Mouse (Mus musculus) ES-E14 (cell line): ENCODE results near the gene Polr1a. TPM values are rescaled to one million over a fixed set of nuclear protein-coding genes. Genes with fewer than 3 reads are reported as not detected.

Experiments
- DNase-seq: peaks from one replicate; pipeline ENCODE4 v3.0.0-alpha.2; 2013; ENCODE audit warnings: low read depth, low spot score
- H3K27ac ChIP-seq: 2 replicates; pipeline ENCODE4 v1.5.1; 2012; ENCODE audit warnings: low read depth, mild to moderate bottlenecking, low read length, moderate library complexity, mixed read lengths; ENCODE audit not compliant: poor library complexity, insufficient read depth, severe bottlenecking
- H3K36me3 ChIP-seq: 2 replicates; pipeline ENCODE4 v1.6.1; 2012; ENCODE audit warnings: mild to moderate bottlenecking, low read length, moderate library complexity, mixed read lengths; ENCODE audit not compliant: control insufficient read depth, poor library complexity, insufficient read depth, severe bottlenecking
- H3K4me1 ChIP-seq, 2 experiments: fragments of 150-350 bp in 1 of 2; sonication (generic) in 1 of 2; 2 replicates each; pipeline ENCODE4 v1.6.1; 2012; ENCODE audit warnings: low read length in 2 of 2, mild to moderate bottlenecking in 1 of 2, mixed read lengths in 1 of 2; ENCODE audit not compliant: control insufficient read depth in 2 of 2, insufficient read depth in 2 of 2, poor library complexity in 1 of 2
- H3K4me3 ChIP-seq, 2 experiments: fragments of 150-350 bp in 1 of 2; sonication (generic) in 1 of 2; 2 replicates each; pipeline ENCODE4 v1.5.1; 2012; ENCODE audit warnings: low read length in 2 of 2, low read depth in 1 of 2, mild to moderate bottlenecking in 1 of 2, mixed read lengths in 1 of 2; ENCODE audit not compliant: insufficient read depth in 1 of 2, poor library complexity in 1 of 2, severe bottlenecking in 1 of 2
- H3K9ac ChIP-seq: 2 replicates; pipeline ENCODE4 v1.6.1; 2012; ENCODE audit warnings: low read depth, mild to moderate bottlenecking, low read length, mixed read lengths; ENCODE audit not compliant: poor library complexity, insufficient read depth, severe bottlenecking
- H3K9me3 ChIP-seq: fragments of 150-350 bp; sonication (generic); 2 replicates; pipeline ENCODE4 v1.6.1; 2012; ENCODE audit warnings: low read depth, mild to moderate bottlenecking, low read length; ENCODE audit not compliant: control insufficient read depth, insufficient read depth
- CHD2 ChIP-seq: IDR thresholded peaks from 2 replicates; pipeline ENCODE4 v1.6.1; 2014; ENCODE audit warnings: mild to moderate bottlenecking, low read depth, low read length, inconsistent platforms
- HCFC1 ChIP-seq: IDR thresholded peaks from 2 replicates; pipeline ENCODE4 v1.6.1; 2012; ENCODE audit warnings: low read length, inconsistent platforms, borderline replicate concordance; ENCODE audit not compliant: insufficient read depth
- MAFK ChIP-seq: IDR thresholded peaks from 2 replicates; pipeline ENCODE4 v1.6.1; 2014; ENCODE audit warnings: mild to moderate bottlenecking, low read depth, low read length, inconsistent platforms; ENCODE audit not compliant: insufficient read depth
- ZC3H11A ChIP-seq: IDR thresholded peaks from 2 replicates; pipeline ENCODE4 v1.6.1; 2012; ENCODE audit warnings: low read depth, mild to moderate bottlenecking, inconsistent platforms, low read length, borderline replicate concordance
- ZNF384 ChIP-seq: IDR thresholded peaks from 2 replicates; pipeline ENCODE4 v1.6.1; 2012; ENCODE audit warnings: low read depth, low read length, inconsistent platforms
- in situ Hi-C, 2 experiments: fragments of 600-800 bp; cut with MboI; formaldehyde crosslinking; loops; one replicate each; pipeline ENCODE4 v1.15.1; 2025; ENCODE audit warnings: low sequenced_read_pairs in 2 of 2, inconsistent platforms in 1 of 2; ENCODE audit not compliant: unreplicated experiment in 2 of 2
- total RNA-seq: library from RNA; depleted of rRNA; stranded (reverse); fragments of 300-350 nt; gene quantifications from 2 replicates; pipeline ENCODE4 v1.2.3, GENCODE M21; 2012

Gene Polr1a
- total RNA-seq, 1 experiment: 111 TPM

DNA sequence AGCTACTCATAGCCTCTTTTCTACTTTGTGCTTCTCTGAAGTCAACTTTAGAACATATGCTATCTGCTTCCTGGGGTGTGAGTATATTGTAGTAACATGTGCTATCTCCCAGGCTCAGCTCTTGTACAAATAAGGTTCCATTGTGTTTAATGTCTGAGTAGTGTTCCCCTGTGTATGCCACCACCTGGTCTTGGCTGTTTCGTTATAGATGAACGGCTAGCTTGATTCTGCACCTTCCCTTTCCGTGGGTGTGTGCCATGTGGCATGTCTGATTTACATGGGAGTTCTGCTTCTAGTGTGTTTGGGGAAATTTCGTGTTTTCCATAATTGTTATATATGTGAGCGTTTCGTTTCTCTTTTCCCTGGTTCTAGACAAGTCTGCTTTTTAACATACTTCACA is 36.2 kb downstream of the Polr1a start:
- Histone ChIP-seq H3K9ac (no peak overlapping the region), H3K4me3 (no peak overlapping the region), H3K36me3 (peaks cover 18% of the 10 kb centered on the region), H3K4me1 (no peaks in the 10 kb centered on the region), H3K9me3 (no peaks in the 10 kb centered on the region), H3K27ac (no peak overlapping the region)
- in situ Hi-C loops: no loop called here
- DNase-seq: no peak
- TF ChIP-seq ZC3H11A (no peak), CHD2 (no peak), MAFK (no peak), ZNF384 (no peak), HCFC1 (no peak)

DNA sequence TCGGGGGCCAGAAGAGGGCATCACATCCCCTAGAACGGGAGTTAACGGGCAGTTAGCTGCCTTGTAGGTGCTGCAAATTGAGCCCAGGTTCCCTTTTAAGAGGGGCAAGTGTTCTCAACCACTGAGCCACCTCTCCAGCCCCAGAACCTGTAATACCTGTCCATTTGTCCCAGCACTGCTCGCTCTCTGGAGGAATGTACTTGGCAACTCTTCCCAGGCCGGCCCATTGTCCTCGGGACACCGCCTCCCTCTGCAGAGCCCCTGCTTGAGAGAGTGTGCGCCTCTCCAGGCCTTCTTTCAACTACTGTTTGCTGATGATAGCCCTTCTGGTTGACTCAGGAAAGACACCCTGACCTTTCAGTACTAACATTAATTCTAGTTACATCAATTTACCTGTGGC is 37.3 kb downstream of the Polr1a start:
- no peak for DNase-seq
- no peaks in the 10 kb centered on the region for H3K9me3 ChIP-seq
- no peak overlapping the region for H3K27ac ChIP-seq
- H3K9ac ChIP-seq: no peak overlapping the region
- peaks cover 22% of the 10 kb centered on the region for H3K36me3 ChIP-seq
- H3K4me3 ChIP-seq: no peak overlapping the region
- TF ChIP-seq HCFC1 (no peak), CHD2 (no peak), ZC3H11A (no peak), ZNF384 (no peak), MAFK (no peak)
- in situ Hi-C loops: no loop called here
- H3K4me1 ChIP-seq: no peaks in the 10 kb centered on the region

DNA sequence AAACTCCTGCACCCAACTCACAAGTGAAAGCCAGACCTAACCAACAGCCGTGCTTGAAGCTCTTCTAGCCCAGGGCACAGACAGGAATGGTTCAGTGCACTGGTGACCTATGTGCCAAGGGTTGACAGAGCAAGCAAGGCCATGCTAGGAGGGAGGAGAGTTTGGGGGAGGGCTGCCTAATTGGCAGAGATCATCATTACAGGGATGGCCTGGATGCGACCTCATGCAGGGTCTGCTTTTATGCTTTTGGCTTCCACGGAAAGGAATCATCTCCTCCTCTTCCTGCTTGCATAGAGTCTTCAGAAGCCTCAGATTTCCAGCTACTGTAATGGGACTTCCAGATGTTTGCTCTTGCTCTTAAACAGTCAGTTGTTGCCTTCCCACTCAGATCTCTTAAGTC is 40.9 kb downstream of the Polr1a start:
- TF ChIP-seq HCFC1: no peak
- TF ChIP-seq MAFK: no peak
- TF ChIP-seq ZC3H11A: no peak
- no peak for TF ChIP-seq CHD2
- TF ChIP-seq ZNF384: no peak
- no peak overlapping the region for H3K4me3 ChIP-seq
- no peak for DNase-seq
- no peak overlapping the region for H3K27ac ChIP-seq
- H3K9me3 ChIP-seq: peaks cover 19% of the 10 kb centered on the region
- in situ Hi-C loops: no loop called here
- peaks cover 46% of the 10 kb centered on the region for H3K36me3 ChIP-seq
- no peaks in the 10 kb centered on the region for H3K4me1 ChIP-seq
- H3K9ac ChIP-seq: no peak overlapping the region

DNA sequence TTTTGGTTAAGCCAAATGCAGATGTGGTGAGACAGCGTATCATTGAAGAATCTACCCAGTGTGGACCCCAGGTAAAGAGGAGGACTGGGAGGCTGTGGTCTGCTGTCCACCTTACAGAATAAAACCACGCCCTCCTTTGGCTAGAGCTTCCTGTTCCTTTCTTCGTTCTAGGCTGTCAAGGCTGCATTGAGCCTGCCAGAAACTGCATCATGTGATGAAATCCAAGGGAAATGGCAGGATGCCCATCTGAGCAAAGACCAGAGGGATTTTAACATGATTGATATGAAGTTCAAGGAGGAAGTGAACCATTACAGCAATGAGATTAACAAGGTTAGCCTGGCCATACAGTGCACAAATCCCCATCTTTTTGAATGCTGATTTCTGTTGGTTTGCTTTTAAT is 41.7 kb downstream of the Polr1a start:
- no peak for DNase-seq
- Histone ChIP-seq H3K27ac (no peak overlapping the region), H3K36me3 (peaks cover 47% of the 10 kb centered on the region)

DNA sequence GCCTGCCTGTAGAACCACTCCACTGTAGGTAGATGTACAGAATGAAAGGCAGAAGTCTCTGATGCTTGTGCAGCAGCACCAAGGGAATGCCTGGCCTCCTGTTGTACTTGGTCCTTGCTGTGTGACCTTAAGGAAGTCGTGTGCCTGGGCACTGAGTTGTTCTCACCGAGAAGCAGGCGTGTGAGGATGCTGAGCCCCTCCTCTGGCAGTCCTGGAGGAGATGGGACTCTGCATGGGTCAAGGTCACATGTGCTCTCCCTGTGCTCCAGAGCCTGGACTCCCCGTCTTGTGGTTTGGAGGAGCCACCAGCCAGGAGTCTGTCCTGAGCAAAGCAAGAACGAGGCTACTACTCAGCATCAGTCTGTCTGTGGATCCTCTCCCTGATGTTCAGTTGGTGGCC is 42.3 kb downstream of the Polr1a start:
- no peak overlapping the region for H3K27ac ChIP-seq
- peaks cover 25% of the 10 kb centered on the region for H3K9me3 ChIP-seq
- no peak overlapping the region for H3K4me3 ChIP-seq
- no peak overlapping the region for H3K9ac ChIP-seq
- no peaks in the 10 kb centered on the region for H3K4me1 ChIP-seq
- no peak for DNase-seq
- in situ Hi-C loops: no loop called here
- peaks cover 47% of the 10 kb centered on the region for H3K36me3 ChIP-seq
- TF ChIP-seq CHD2 (no peak), MAFK (no peak), HCFC1 (no peak), ZNF384 (no peak), ZC3H11A (no peak)

More for the DNA sequence above, 41.7 kb downstream of the Polr1a start:
- Histone ChIP-seq H3K4me3 (no peak overlapping the region), H3K9ac (no peak overlapping the region), H3K9me3 (peaks cover 25% of the 10 kb centered on the region), H3K4me1 (no peaks in the 10 kb centered on the region)
- no peak for TF ChIP-seq ZNF384
- no peak for TF ChIP-seq CHD2
- TF ChIP-seq ZC3H11A: no peak
- TF ChIP-seq HCFC1: no peak
- no peak for TF ChIP-seq MAFK
- in situ Hi-C loops: no loop called here
